Mouse (Mus musculus) left cerebral cortex, adult 2 months (tissue): ENCODE measurements around the gene Slc2a9. TPM values are rescaled to one million over a fixed set of nuclear protein-coding genes. Genes with fewer than 3 reads are reported as not detected.

Source experiments
- DNase-seq, 2 experiments: peaks; one replicate each; pipeline ENCODE4 v3.0.0; 2021 to 2022; ENCODE audit warnings: low spot score in 2 of 2, mixed read lengths in 1 of 2; ENCODE audit errors: extremely low spot score in 1 of 2
- H3K27ac ChIP-seq: fragments of 200-600 bp; 2 replicates; pipeline ENCODE4 v1.8.1; 2022
- H3K4me3 ChIP-seq: fragments of 200-600 bp; 2 replicates; pipeline ENCODE4 v1.8.1; 2022
- CTCF ChIP-seq: fragments of 200-600 bp; IDR thresholded peaks from 2 replicates; pipeline ENCODE4 v1.8.1; 2022; ENCODE audit warnings: antibody characterized with exemption, mild to moderate bottlenecking, moderate library complexity
- intact Hi-C: fragments of 180-260 bp; cut with DNase I; formaldehyde crosslinking; loops from one replicate; pipeline ENCODE4 v1.15.1; 2025
- long read RNA-seq, 2 experiments: library from polyadenylated mRNA; stranded (forward); transcript quantifications; one replicate each; pipeline ENCODE4 v2.0.0; 2021; ENCODE audit warnings: borderline mapping rate in 2 of 2
- total RNA-seq, 2 experiments: library from RNA; stranded (reverse); gene quantifications; 2 replicates each; pipeline ENCODE4 v1.2.3; 2021

The Slc2a9 gene
- under 1 TPM; 0.37 to 0.95 TPM for total RNA-seq
- long read RNA-seq, experiment 1: 0 reads
- long read RNA-seq, experiment 2, partial matches to known transcripts: 0 of 2 reads
- long read RNA-seq, experiment 2, other reads (novel, unspliced or antisense): 0 of 2 reads

DNA sequence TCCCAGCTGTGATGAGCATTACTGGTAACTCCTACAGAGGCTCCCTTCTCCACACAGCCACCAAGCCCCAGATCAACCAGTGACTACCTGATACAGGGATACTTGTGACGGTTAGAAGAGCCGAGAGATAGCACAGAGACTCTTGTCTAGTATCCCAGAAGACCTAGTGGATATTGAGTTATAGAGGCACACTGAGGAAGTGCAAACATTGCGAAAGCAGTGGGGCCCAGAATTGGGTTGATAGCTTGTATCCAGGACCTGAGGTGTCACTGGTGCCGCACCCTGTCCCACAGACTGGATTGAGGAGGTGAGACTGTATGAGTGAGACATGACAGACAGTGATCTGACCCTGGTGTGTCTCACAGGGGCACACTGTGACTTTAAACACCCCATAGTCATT lies at the start of gene Slc2a9:
Gene Slc2a9, minus strand, starts transcription at position 152 of the 400 bp plus-strand sequence.
- Histone ChIP-seq H3K4me3 (no peak within 1 kb of the TSS), H3K27ac (no peak within 1 kb of the TSS)
- no peak for TF ChIP-seq CTCF
- intact Hi-C loops: no loop called here
- DNase-seq: no peak

GRCm38 (mm10) chr5:38552615-38553014 lies 49.7 kb upstream of the Slc2a9 start:
- intact Hi-C loops: no loop called here
- Histone ChIP-seq H3K4me3 (no peak overlapping the region), H3K27ac (no peak overlapping the region)
- DNase-seq: no peak
- TF ChIP-seq CTCF: no peak

- DNase-seq: no peak
- Histone ChIP-seq H3K27ac (no peak overlapping the region), H3K4me3 (no peak overlapping the region)
- intact Hi-C loops: no loop called here
- TF ChIP-seq CTCF: no peak
Measured at GRCm38 (mm10) chr5:38550221-38550768, 47.4 kb upstream of the Slc2a9 start.

GRCm38 (mm10) chr5:38549461-38549909 lies 46.5 kb upstream of the Slc2a9 start:
- no peak overlapping the region for H3K4me3 ChIP-seq
- no peak overlapping the region for H3K27ac ChIP-seq
- intact Hi-C loops: no loop called here
- TF ChIP-seq CTCF: no peak
- no peak for DNase-seq

- TF ChIP-seq CTCF: no peak
Measured at GRCm38 (mm10) chr5:38547375-38547774, 44.4 kb upstream of the Slc2a9 start.

DNA sequence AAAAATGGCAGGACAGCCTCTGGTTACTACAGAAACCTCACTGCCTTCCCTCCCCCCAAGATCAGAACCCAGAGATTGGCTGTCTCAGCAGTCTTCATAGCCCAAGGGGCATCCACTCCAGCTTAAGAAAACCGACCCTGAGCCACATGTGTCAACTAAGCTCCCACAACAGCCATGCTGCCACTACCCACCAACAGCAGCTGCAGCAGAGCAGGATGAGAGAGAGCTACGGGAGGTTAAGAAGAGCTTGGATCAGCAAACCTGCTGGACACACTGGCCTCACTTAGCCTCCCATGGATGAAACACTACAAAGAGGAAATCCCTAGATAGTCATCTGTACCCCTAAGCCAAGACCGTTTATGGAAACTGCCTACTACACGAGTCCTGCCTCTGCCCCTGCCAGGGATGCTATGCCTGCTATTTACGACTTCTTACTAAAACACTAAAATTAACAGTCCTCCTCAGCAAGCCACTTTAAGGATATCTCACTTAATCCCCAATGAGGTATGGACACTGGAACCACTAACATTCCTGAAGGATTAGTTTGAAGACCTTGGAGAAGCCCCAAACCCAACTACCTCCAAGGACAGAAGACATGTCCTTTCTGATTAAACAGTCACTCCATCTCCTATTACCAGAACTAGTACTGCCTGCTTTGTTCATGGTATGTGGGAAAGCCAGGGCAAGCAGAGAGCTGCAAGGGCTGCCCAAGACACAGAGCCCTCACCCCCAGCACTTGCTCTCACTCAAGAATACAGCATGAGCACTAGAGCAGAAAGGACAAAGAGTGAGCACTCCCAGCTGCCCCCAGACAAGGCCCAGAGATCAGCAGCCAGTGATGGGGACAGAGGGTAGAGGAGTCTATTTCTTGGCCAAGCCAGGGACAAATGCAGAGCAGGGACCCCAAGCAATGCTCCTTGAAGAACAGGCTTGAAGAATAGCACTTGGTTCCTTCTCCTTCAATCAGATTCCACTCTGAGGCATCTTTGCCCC lies 41.8 kb upstream of the Slc2a9 start:
- intact Hi-C loops: no loop called here
- TF ChIP-seq CTCF: no peak
- Histone ChIP-seq H3K4me3 (no peak overlapping the region), H3K27ac (0 out of 2 replicates have a peak overlapping the region, but pooled peaks have one; percentile 7)
- DNase-seq: no peak

More at GRCm38 (mm10) chr5:38547375-38547774, 44.4 kb upstream of the Slc2a9 start:
- H3K4me3 ChIP-seq: no peak overlapping the region
- peak; percentile 67 to 80 for DNase-seq
- intact Hi-C loops: no loop called here
- H3K27ac ChIP-seq: no peak overlapping the region

DNA sequence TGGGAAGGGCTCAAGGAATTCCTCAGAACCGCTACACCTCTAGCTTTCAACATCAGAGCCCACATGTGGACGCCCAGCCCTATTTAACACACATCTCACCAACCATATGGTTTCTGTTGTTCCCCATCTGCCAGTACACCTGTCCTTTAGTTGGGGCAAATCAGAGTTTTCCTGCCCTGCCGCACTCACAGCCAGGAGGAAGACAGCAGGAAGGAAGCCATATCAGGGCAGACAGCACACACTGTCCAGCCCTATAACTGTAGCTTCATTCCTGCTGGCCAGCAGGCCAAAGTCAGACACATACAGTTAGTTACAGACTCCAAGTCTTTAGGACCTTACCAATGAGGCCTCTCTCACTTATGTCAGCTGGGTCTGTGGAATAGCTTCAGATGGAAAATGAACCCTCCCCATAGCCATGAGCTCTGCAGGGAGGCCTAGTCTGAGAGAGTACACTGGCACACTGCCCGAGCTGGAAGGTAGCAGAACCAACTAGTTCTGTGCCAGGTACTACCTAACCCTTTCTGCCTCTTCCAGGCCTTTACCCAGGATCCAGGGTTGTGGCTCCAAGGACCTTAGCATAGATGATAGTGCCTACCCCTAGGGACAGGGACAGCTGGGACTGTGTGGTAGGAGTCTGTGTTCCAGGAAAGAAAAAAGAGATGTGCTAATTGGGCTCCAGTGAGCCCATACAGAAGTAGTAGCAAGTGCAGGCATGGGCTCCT lies 40.7 kb upstream of the Slc2a9 start:
- DNase-seq: no peak
- Histone ChIP-seq H3K4me3 (no peak overlapping the region), H3K27ac (no peak overlapping the region)
- TF ChIP-seq CTCF: no peak
- intact Hi-C loops: no loop called here

GRCm38 (mm10) chr5:38541728-38542127 lies 38.8 kb upstream of the Slc2a9 start:
- no peak for DNase-seq
- intact Hi-C loops: no loop called here
- no peak overlapping the region for H3K4me3 ChIP-seq
- TF ChIP-seq CTCF: no peak
- no peak overlapping the region for H3K27ac ChIP-seq

- DNase-seq: no peak
- no peak overlapping the region for H3K27ac ChIP-seq
- intact Hi-C loops: no loop called here
- no peak overlapping the region for H3K4me3 ChIP-seq
- no peak for TF ChIP-seq CTCF
Measured at GRCm38 (mm10) chr5:38540898-38541297, 38.0 kb upstream of the Slc2a9 start.

GRCm38 (mm10) chr5:38538508-38538907 lies 35.6 kb upstream of the Slc2a9 start:
- intact Hi-C loops: no loop called here
- H3K27ac ChIP-seq: no peak overlapping the region
- no peak overlapping the region for H3K4me3 ChIP-seq
- DNase-seq: no peak
- no peak for TF ChIP-seq CTCF

GRCm38 (mm10) chr5:38537845-38538244 lies 34.9 kb upstream of the Slc2a9 start:
- DNase-seq: no peak
- intact Hi-C loops: no loop called here

More at GRCm38 (mm10) chr5:38537845-38538244, 34.9 kb upstream of the Slc2a9 start:
- Histone ChIP-seq H3K4me3 (no peak overlapping the region), H3K27ac (no peak overlapping the region)
- no peak for TF ChIP-seq CTCF
